Mouse (Mus musculus) spleen, postnatal 36 days (tissue): ENCODE results near the gene Olfr630.
"Not testable (repeated sequence)": the region's sequence is repeated elsewhere in the genome, so short reads cannot be mapped to it uniquely, and the experiment has no call there.

Source experiments
- DNase-seq, 2 experiments: peaks; one replicate each; pipeline ENCODE4 v3.0.0; 2022; ENCODE audit warnings: low spot score in 2 of 2, mixed read lengths in 1 of 2

Gene Olfr630

GRCm38 (mm10) chr7:103757233-103757632 lies at the start of gene Olfr630:
Gene Olfr630 (minus strand): TSS chr7:103757333.
- DNase-seq: no peak

GRCm38 (mm10) chr7:103806856-103807255 lies 49.7 kb upstream of the Olfr630 start:
- DNase-seq: no peak

DNA sequence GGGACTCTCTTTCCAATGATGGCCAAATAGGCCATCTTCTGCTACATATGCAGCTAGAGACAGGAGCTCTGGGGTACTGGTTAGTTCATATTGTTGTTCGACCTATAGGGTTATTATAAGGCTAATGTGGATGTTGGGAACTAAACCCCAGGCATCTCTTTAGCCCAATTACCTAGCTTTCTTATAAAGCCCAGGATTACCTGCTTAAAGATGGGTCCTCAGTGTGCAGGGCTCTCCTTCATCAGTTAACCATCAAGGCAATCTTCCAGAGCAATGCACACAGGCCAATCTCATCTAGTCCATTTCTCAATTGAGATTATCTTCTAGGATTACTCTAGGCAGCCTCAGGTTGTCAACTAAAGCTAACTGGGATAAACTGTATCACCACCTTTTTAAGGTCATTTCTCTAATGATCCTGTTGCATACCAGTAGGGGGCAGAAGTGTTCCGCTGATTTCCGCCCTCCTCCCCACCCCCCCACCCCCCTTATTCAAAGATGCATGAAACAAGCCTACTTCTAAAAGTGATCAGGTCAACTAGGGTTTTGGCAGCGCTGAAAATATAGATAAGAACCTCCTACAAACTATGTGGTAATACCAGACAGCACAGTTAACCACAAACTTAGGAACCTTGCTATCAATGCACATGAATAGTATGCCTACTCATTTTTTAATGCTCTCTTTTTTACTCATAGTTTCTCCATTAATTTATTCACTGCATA lies 35.7 kb upstream of the Olfr630 start:
- no peak for DNase-seq

GRCm38 (mm10) chr7:103791721-103792120 lies 34.6 kb upstream of the Olfr630 start, which contains the start of gene Olfr67:
Gene Olfr67 (minus strand): TSS chr7:103791821.
- no peak for DNase-seq

DNA sequence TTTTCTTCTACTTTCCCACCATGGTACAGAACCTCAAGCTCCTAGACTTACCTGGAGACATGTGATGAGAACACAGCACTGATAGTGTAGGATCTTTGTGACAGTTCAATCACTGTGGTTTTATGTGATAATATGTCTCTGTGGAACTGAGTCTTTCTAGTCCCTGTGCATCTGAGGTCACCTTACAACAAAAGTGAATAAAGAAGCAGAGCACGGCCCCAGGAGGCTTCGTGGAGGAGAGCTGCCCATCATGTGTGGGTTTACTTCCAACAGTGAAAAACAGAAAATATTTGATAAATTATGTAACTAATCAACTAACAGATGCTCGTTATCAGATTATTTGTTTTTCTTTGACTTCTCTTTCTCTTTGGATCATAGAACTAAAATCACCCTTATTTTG lies 22.5 kb upstream of the Olfr630 start, which contains the start of gene Olfr68:
Gene Olfr68, minus strand, starts transcription at position 101 of the 400 bp plus-strand sequence.
- no peak for DNase-seq

- not testable (repeated sequence) for DNase-seq
These were observed 20.5 kb upstream of the Olfr630 start for GRCm38 (mm10) chr7:103777652-103778051.

DNA sequence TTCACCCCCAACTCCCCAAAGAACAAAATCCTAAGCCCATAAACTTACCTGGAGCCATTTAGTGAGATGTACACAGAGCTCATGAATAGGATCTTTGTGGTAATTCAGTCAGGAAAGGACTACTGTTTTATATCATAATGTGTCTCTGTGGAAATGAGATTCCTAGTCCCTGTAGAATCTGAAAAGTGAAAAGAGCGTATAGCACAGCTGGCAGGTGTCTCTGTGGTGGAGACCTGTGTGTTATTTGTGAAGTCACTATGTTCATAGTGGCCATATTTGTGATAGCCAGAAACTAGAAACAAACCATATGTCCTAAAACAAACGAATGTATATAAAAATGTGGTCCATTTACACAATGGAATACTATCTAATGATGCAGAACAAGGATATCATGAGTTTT lies 14.4 kb upstream of the Olfr630 start, which contains the start of gene Olfr69:
Gene Olfr69, minus strand, starts transcription at position 101 of the 400 bp plus-strand sequence.
- no peak for DNase-seq

GRCm38 (mm10) chr7:103767687-103768086 lies 10.6 kb upstream of the Olfr630 start:
- not testable (repeated sequence) for DNase-seq

DNA sequence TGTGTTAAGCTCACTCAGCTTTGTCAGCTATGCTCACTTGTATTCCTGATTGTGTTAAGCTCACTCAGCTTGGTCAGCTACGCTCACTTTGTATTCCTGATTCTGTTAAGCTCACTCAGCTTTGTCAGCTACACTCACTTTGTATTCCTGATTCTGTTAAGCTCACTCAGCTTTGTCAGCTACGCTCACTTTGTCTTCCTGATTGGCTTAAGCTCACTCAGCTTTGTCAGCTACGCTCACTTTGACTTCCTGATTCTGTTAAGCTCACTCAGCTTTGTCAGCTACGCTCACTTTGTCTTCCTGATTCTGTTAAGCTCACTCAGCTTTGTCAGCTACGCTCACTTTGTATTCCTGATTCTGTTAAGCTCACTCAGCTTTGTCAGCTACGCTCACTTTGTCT lies 5.1 kb upstream of the Olfr630 start:
- DNase-seq: not testable (repeated sequence)

DNA sequence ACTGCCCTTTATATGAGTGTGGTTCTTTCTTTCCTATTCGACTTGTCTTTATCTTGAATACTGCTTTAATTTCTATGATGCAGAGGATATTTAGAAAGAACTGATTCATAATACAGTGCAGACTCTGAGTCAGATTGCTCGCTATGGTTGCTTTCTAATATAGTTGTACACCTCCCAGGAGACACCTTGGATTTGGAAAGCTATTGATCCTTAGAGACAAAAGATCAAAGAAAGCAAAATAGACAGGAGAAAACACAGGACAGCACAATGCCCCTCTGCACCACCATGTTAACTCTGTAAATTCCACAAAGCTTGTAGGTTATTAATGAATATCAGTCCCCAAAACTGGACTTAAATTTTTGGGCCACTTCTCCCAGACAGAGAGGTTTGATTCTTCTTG lies 12.3 kb downstream of the Olfr630 start, which contains the start of gene Olfr629:
Gene Olfr629, minus strand, starts transcription at position 101 of the 400 bp plus-strand sequence.
- no peak for DNase-seq

DNA sequence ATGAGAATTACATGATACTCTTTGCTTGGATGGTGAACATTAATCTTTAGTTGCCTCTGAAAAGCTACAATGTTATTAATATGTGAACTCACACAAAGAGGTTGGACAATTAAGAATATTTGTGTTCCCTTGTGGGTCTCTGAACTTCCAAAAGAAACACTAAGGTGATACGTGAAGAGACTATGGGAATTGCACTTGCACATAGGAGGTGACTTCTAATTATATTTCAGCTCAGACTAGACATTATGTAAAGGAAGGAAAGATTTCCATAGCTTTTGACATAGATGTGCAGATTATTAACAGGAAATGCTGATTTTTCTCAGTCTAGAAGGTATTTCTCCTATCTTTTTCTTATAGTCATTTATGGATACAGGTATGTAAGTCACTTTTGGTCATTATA lies 27.1 kb downstream of the Olfr630 start, which contains the start of gene Olfr628:
Gene Olfr628, plus strand, starts transcription at position 301 of the 400 bp plus-strand sequence.
- no peak for DNase-seq

GRCm38 (mm10) chr7:103716398-103716797 lies 40.7 kb downstream of the Olfr630 start:
- DNase-seq: not testable (repeated sequence)

- DNase-seq: no peak
These were observed 42.8 kb downstream of the Olfr630 start, which contains the start of gene Olfr243 for GRCm38 (mm10) chr7:103714371-103714770. Gene Olfr243 (plus strand): TSS chr7:103714671.

DNA sequence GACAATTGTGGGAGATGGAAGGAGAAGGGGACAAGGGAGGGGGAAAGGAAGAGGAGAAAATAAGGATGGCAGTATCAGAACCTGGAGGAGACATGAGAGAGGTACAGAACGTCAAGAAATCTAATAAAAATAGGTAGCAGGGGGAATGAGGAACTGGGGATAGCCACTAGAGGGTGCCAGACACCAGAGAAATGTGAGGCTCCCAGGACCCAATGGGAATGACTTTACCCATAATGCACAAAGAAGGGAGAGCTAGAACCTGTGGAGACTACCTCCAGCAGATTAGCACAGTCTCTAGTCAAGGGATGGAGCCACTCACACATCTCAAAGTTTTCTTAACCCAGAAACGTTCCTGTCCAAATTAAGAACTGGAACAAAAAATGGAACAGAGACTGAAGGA lies 45.1 kb downstream of the Olfr630 start:
- peak in 1 of 2 experiments; percentile 2 for DNase-seq
